Mouse (Mus musculus) testis, adult 2 months (tissue): ENCODE data around the gene Pelo. TPM values are rescaled to one million over a fixed set of nuclear protein-coding genes. Genes with fewer than 3 reads are reported as not detected.

Experiments used
- H3K27ac ChIP-seq: fragments of 200-500 bp; 2 replicates; pipeline ENCODE4 v1.5.1; 2012; ENCODE audit warnings: low read depth, low read length; ENCODE audit not compliant: control insufficient read depth, insufficient read depth
- H3K27me3 ChIP-seq: fragments of 200-500 bp; 2 replicates; pipeline ENCODE4 v1.6.1; 2012; ENCODE audit warnings: mild to moderate bottlenecking, low read length, moderate library complexity; ENCODE audit not compliant: control insufficient read depth, insufficient read depth
- H3K36me3 ChIP-seq: fragments of 200-500 bp; 2 replicates; pipeline ENCODE4 v1.6.1; 2012; ENCODE audit warnings: mild to moderate bottlenecking, low read length; ENCODE audit not compliant: control insufficient read depth, insufficient read depth
- H3K4me1 ChIP-seq: fragments of 200-500 bp; 2 replicates; pipeline ENCODE4 v1.6.1; 2012; ENCODE audit warnings: low read length; ENCODE audit not compliant: control insufficient read depth, insufficient read depth
- H3K4me3 ChIP-seq: fragments of 200-500 bp; 2 replicates; pipeline ENCODE4 v1.5.1; 2012; ENCODE audit warnings: low read depth, mild to moderate bottlenecking, low read length, moderate library complexity, mixed read lengths; ENCODE audit not compliant: control insufficient read depth
- CTCF ChIP-seq: fragments of 200-500 bp; IDR thresholded peaks from 2 replicates; pipeline ENCODE4 v1.5.1; 2012; ENCODE audit warnings: low read depth, mild to moderate bottlenecking, inconsistent platforms, low read length, moderate library complexity; ENCODE audit not compliant: control insufficient read depth, insufficient read depth, insufficient replicate concordance
- POLR2A ChIP-seq: fragments of 200-500 bp; IDR thresholded peaks from 2 replicates; pipeline ENCODE4 v1.6.1; 2012; ENCODE audit warnings: low read depth, mild to moderate bottlenecking, inconsistent platforms, low read length, moderate library complexity; ENCODE audit not compliant: control insufficient read depth
- polyA plus RNA-seq: library from polyadenylated mRNA; depleted of rRNA; stranded (reverse); fragments of >200 nt; gene quantifications from 2 replicates; pipeline ENCODE4 v1.2.3, GENCODE M21; 2012

Gene Pelo
- polyA plus RNA-seq, 1 experiment: 14.9 TPM

GRCm38 (mm10) chr13:115106183-115106582 is 16.2 kb upstream of the Pelo start:
- Histone ChIP-seq H3K4me1 (peaks cover 4% of the 10 kb centered on the region; the same call in 1 of the 2 replicates), H3K4me3 (no peak overlapping the region), H3K27ac (no peak overlapping the region), H3K36me3 (no peaks in the 10 kb centered on the region), H3K27me3 (no peaks in the 10 kb centered on the region)
- TF ChIP-seq CTCF (no peak), POLR2A (no peak)

- Histone ChIP-seq H3K4me3 (no peak overlapping the region), H3K27ac (no peak overlapping the region), H3K36me3 (no peaks in the 10 kb centered on the region), H3K4me1 (peaks cover 4% of the 10 kb centered on the region; the same call in 1 of the 2 replicates), H3K27me3 (no peaks in the 10 kb centered on the region)
- TF ChIP-seq CTCF (no peak), POLR2A (no peak)
These were observed 12.8 kb upstream of the Pelo start for GRCm38 (mm10) chr13:115102754-115103153.

GRCm38 (mm10) chr13:115101355-115102191 is 11.6 kb upstream of the Pelo start, which contains the start of the genes Gm49395 and Itga1:
TSS of gene Gm49395 (minus strand) at chr13:115101921.
TSS of gene Itga1 (minus strand) at chr13:115101964.
- TF ChIP-seq CTCF (no peak), POLR2A (no peak)
- peak within 1 kb of the TSS; percentile 59 for H3K27ac ChIP-seq
- H3K36me3 ChIP-seq: no peaks in the 10 kb centered on the region
- H3K4me1 ChIP-seq: peaks cover 4% of the 10 kb centered on the region; the same call in 1 of the 2 replicates
- H3K27me3 ChIP-seq: no peaks in the 10 kb centered on the region
- peak within 1 kb of the TSS; percentile 58 for H3K4me3 ChIP-seq

GRCm38 (mm10) chr13:115100381-115101177 is 10.6 kb upstream of the Pelo start:
- H3K27me3 ChIP-seq: no peaks in the 10 kb centered on the region
- peak overlapping the region; percentile 59; the same call in 1 of the 2 replicates for H3K27ac ChIP-seq
- peaks cover 4% of the 10 kb centered on the region; the same call in 1 of the 2 replicates for H3K4me1 ChIP-seq
- no peak overlapping the region; the same call in 1 of the 2 replicates for H3K4me3 ChIP-seq
- no peaks in the 10 kb centered on the region for H3K36me3 ChIP-seq
- TF ChIP-seq POLR2A: no peak
- TF ChIP-seq CTCF: no peak

- Histone ChIP-seq H3K27me3 (no peaks in the 10 kb centered on the region), H3K27ac (no peak overlapping the region), H3K4me3 (no peak overlapping the region), H3K4me1 (peaks cover 4% of the 10 kb centered on the region; the same call in 1 of the 2 replicates), H3K36me3 (no peaks in the 10 kb centered on the region)
- TF ChIP-seq CTCF (no peak), POLR2A (no peak)
These were observed 9.4 kb upstream of the Pelo start for GRCm38 (mm10) chr13:115099381-115099780.

GRCm38 (mm10) chr13:115098227-115098626 is 8.2 kb upstream of the Pelo start:
- peaks cover 4% of the 10 kb centered on the region; the same call in 1 of the 2 replicates for H3K4me1 ChIP-seq
- TF ChIP-seq POLR2A (no peak), CTCF (no peak)
- no peak overlapping the region for H3K4me3 ChIP-seq
- no peaks in the 10 kb centered on the region for H3K27me3 ChIP-seq
- no peaks in the 10 kb centered on the region for H3K36me3 ChIP-seq
- H3K27ac ChIP-seq: no peak overlapping the region

- TF ChIP-seq POLR2A: no peak
- no peak for TF ChIP-seq CTCF
- H3K27ac ChIP-seq: no peak overlapping the region
- H3K4me3 ChIP-seq: no peak overlapping the region
- no peaks in the 10 kb centered on the region for H3K27me3 ChIP-seq
- peaks cover 4% of the 10 kb centered on the region; the same call in 1 of the 2 replicates for H3K4me1 ChIP-seq
- H3K36me3 ChIP-seq: no peaks in the 10 kb centered on the region
These were observed 7.0 kb upstream of the Pelo start for GRCm38 (mm10) chr13:115096965-115097364.
